Mouse (Mus musculus): ENCODE measurements around the gene Stat3. TPM values are rescaled to one million over a fixed set of nuclear protein-coding genes. Genes with fewer than 3 reads are reported as not detected.

Gene Stat3
- total RNA-seq, 2 experiments from 2014 or later = 61.5 to 103 TPM

DNA sequence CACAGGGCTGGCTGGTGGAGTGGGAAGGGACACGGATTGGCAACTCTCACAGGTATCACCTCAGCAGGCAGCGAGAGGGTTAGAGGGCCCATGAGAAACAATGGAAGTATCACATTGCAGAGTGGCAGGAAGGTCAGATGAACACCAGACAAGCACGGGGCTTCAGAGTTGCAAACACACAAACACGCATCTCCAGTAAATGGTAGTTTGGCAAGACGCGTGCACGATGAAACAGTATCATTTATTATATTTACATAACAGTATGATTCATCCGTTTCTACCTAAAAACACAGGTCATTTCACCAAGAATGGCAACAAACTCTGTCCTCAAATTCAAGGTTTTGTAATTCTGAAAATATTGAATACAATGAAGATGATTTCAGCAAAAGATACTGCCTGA is 99.8 kb downstream of the Stat3 start:
- no peak for ATAC-seq (ENCODE audit: poor library complexity, severe bottlenecking)

DNA sequence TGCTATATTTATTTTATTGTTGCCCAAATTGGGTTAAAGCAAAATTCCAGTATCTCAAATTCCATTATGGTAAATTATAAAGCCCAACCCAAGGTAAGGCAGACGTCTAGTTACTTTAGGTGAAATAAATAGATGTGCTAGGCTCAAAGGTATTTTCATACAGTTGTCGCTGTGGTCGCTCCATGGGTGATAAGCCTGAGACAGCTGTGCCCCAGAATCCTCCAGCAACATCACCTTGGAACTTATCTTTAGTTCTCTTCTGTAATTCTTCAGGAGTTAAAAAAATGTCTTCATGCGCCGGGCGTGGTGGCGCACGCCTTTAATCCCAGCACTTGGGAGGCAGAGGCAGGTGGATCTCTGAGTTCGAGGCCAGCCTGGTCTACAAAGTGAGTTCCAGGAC is 100.4 kb downstream of the Stat3 start:
- no peak for ATAC-seq (ENCODE audit: poor library complexity, severe bottlenecking)

- ATAC-seq (ENCODE audit: poor library complexity, severe bottlenecking) = no peak
Observed at GRCm38 (mm10) chr11:100836923-100837702, 102.2 kb downstream of the Stat3 start.

Other genes starting within 250 kb of the Stat3 start
- gene Zfp385c, start 247.1 kb downstream of the Stat3 start, total RNA-seq (2015) = not detected in 2 replicates
- not detected in 2 replicates for gene Zfp385c, start 247.1 kb downstream of the Stat3 start, total RNA-seq (2017)
- 23.7 and 24.9 TPM in 2 replicates for gene Dhx58, start 235.3 kb downstream of the Stat3 start, total RNA-seq (2015)
- gene Dhx58, start 235.3 kb downstream of the Stat3 start, total RNA-seq (2017) = 36.9 and 50.9 TPM in 2 replicates
- gene Kat2a, start 227.1 kb downstream of the Stat3 start, total RNA-seq (2015) = 11.0 and 11.5 TPM in 2 replicates
- gene Kat2a, start 227.1 kb downstream of the Stat3 start, total RNA-seq (2017) = 8.7 and 9.0 TPM in 2 replicates
- not detected in 2 replicates for gene Hspb9, start 225.7 kb downstream of the Stat3 start, total RNA-seq (2015)
- gene Hspb9, start 225.7 kb downstream of the Stat3 start, total RNA-seq (2017) = 0.65 TPM in 1 of 2 replicates, not detected in the other
- 167 and 170 TPM in 2 replicates for gene Rab5c, start 201.3 kb downstream of the Stat3 start, total RNA-seq (2015)
- 136 and 142 TPM in 2 replicates for gene Rab5c, start 201.3 kb downstream of the Stat3 start, total RNA-seq (2017)
- not detected in 2 replicates for gene Kcnh4, start 179.6 kb downstream of the Stat3 start, total RNA-seq (2015)
- gene Kcnh4, start 179.6 kb downstream of the Stat3 start, total RNA-seq (2017) = not detected in 2 replicates
- not detected in 2 replicates for gene Hcrt, start 176.6 kb downstream of the Stat3 start, total RNA-seq (2015)
- not detected in 2 replicates for gene Hcrt, start 176.6 kb downstream of the Stat3 start, total RNA-seq (2017)
- gene Ghdc, start 168.6 kb downstream of the Stat3 start, total RNA-seq (2015) = 4.6 and 5.6 TPM in 2 replicates
- gene Ghdc, start 168.6 kb downstream of the Stat3 start, total RNA-seq (2017) = 4.6 and 6.6 TPM in 2 replicates
- 40.9 and 47.6 TPM in 2 replicates for gene Stat5b, start 88.8 kb downstream of the Stat3 start, total RNA-seq (2015)
- gene Stat5b, start 88.8 kb downstream of the Stat3 start, total RNA-seq (2017) = 50.6 and 53.2 TPM in 2 replicates
- gene Stat5a, start 80.2 kb downstream of the Stat3 start, total RNA-seq (2015) = 20.0 and 22.5 TPM in 2 replicates
- 22.5 and 23.7 TPM in 2 replicates for gene Stat5a, start 80.2 kb downstream of the Stat3 start, total RNA-seq (2017)
- not detected in 2 replicates for gene Cavin1, start 31.3 kb upstream of the Stat3 start, total RNA-seq (2015)
- gene Cavin1, start 31.3 kb upstream of the Stat3 start, total RNA-seq (2017) = 0.15 TPM in 1 of 2 replicates, not detected in the other
- gene Atp6v0a1, start 69.9 kb upstream of the Stat3 start, total RNA-seq (2015) = 40.2 and 42.9 TPM in 2 replicates
- gene Atp6v0a1, start 69.9 kb upstream of the Stat3 start, total RNA-seq (2017) = 35.2 and 46.1 TPM in 2 replicates
- 7.2 and 7.9 TPM in 2 replicates for gene Naglu, start 130.5 kb upstream of the Stat3 start, total RNA-seq (2015)
- gene Naglu, start 130.5 kb upstream of the Stat3 start, total RNA-seq (2017) = 8.9 and 9.1 TPM in 2 replicates
- 0.11 and 0.45 TPM in 2 replicates for gene Hsd17b1, start 138.9 kb upstream of the Stat3 start, total RNA-seq (2015)
- 0.29 TPM in 1 of 2 replicates, not detected in the other for gene Hsd17b1, start 138.9 kb upstream of the Stat3 start, total RNA-seq (2017)
- gene Coasy, start 143.0 kb upstream of the Stat3 start, total RNA-seq (2015) = 10.6 and 13.1 TPM in 2 replicates
- gene Coasy, start 143.0 kb upstream of the Stat3 start, total RNA-seq (2017) = 11.4 and 15.8 TPM in 2 replicates
- 62.7 and 64.8 TPM in 2 replicates for gene Mlx, start 147.7 kb upstream of the Stat3 start, total RNA-seq (2015)
- 79.3 and 96.0 TPM in 2 replicates for gene Mlx, start 147.7 kb upstream of the Stat3 start, total RNA-seq (2017)
- gene Psmc3ip, start 155.9 kb upstream of the Stat3 start, total RNA-seq (2015) = 11.5 and 14.9 TPM in 2 replicates
- 21.3 and 24.1 TPM in 2 replicates for gene Psmc3ip, start 155.9 kb upstream of the Stat3 start, total RNA-seq (2017)
- 15.9 and 17.2 TPM in 2 replicates for gene Retreg3, start 180.4 kb upstream of the Stat3 start, total RNA-seq (2015)
- 48.1 and 53.1 TPM in 2 replicates for gene Retreg3, start 180.4 kb upstream of the Stat3 start, total RNA-seq (2017)
- gene Tubg1, start 180.4 kb upstream of the Stat3 start, total RNA-seq (2015) = 14.5 and 15.2 TPM in 2 replicates
- gene Tubg1, start 180.4 kb upstream of the Stat3 start, total RNA-seq (2017) = 32.2 and 34.4 TPM in 2 replicates
- not detected in 2 replicates for gene Tubg2, start 216.4 kb upstream of the Stat3 start, total RNA-seq (2015)
- gene Tubg2, start 216.4 kb upstream of the Stat3 start, total RNA-seq (2017) = not detected in 2 replicates
- gene Cntnap1, start 231.0 kb upstream of the Stat3 start, total RNA-seq (2015) = not detected in 2 replicates
- 0.07 TPM in 1 of 2 replicates, not detected in the other for gene Cntnap1, start 231.0 kb upstream of the Stat3 start, total RNA-seq (2017)
- 0.96 and 1.6 TPM in 2 replicates for gene Plekhh3, start 231.8 kb upstream of the Stat3 start, total RNA-seq (2015)
- 1.8 and 3.8 TPM in 2 replicates for gene Plekhh3, start 231.8 kb upstream of the Stat3 start, total RNA-seq (2017)
- gene Ccr10, start 235.9 kb upstream of the Stat3 start, total RNA-seq (2015) = 0.11 TPM in 1 of 2 replicates, not detected in the other
- 0.07 and 0.37 TPM in 2 replicates for gene Ccr10, start 235.9 kb upstream of the Stat3 start, total RNA-seq (2017)

Data from megakaryocyte, adult 5-6 weeks (primary cell).